Mouse (Mus musculus) urinary bladder, adult 2 months (tissue): ENCODE measurements around the gene Tcp11l1. TPM values are rescaled to one million over a fixed set of nuclear protein-coding genes. Genes with fewer than 3 reads are reported as not detected.
A peak's percentile ranks its signal among the peaks of the same experiment; 100 is the strongest.

Experiments
- DNase-seq: peaks from one replicate; pipeline ENCODE4 v3.0.0; 2022; ENCODE audit warnings: low spot score
- polyA plus RNA-seq: library from polyadenylated mRNA; depleted of rRNA; stranded (reverse); fragments of >200 nt; gene quantifications from 2 replicates; pipeline ENCODE4 v1.2.3, GENCODE M21; 2012; rRNA removed

The Tcp11l1 gene
- polyA plus RNA-seq = 11.4 and 13.8 TPM in 2 replicates

DNA sequence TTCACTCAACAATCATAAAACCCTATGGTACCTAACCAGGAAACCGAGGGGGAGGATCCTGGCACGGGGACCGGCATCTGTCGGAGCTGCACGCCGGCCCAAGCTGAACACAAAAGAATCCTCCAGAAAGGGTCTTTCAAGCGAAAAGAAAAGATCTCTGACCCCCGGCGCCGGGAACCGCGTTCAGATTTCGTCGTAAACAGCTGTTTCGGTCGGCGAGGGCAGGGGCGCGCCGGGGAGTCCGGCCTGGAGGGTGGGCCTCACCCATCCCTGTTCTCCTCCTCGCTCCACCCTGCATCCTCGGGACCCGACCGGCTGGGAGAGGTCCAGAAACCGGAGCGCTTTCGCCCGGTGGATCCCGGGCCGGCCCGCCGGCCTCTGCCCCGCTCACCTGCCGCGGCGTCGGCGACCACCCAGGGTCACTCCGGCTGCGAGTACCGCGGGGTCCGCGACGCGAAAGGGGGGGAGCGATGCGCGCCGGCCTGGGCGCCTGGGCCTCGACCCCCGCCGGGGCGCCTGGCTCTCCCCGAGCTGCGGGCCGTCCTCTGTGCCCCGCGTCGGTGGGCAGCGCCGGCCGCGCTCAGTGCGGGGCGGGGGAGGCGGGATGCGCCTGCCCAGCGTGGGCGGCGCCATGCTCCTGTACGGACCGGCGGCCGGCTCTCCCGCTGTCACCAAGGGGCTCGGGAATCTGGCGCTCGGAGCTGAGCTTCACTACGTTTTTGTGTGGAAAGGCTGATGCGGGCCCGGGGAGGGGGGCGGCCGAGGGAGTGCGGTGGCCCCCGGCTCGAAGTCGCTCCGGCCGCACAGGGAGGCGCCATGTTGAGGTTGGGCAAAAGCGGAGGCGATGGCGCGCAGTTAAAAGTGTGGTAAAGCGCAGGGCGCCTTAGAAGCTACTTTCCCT is at the start of gene Tcp11l1:
Tcp11l1 (minus strand) TSS at position 585 of the 901 bp plus-strand sequence.
- peak; percentile 78 for DNase-seq

DNA sequence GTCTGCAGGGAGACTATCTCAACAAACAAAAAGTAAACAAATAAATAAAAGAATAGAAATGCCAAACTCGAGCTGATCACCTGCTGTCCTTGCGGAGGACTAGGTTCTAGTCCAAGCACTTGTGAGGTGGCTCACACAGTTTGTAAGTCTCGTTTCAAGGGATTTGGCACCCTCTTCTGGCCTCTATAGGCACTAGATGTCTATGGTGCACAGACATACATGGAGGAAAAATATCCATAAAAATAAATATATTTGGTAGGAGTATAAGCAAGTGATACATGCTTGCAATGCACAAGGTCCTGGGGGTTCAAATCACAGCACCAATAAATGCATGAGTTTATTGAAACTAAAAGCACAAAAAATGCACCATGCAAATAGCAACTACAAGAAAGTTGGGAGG is 38.6 kb upstream of the Tcp11l1 start:
- no peak for DNase-seq

DNA sequence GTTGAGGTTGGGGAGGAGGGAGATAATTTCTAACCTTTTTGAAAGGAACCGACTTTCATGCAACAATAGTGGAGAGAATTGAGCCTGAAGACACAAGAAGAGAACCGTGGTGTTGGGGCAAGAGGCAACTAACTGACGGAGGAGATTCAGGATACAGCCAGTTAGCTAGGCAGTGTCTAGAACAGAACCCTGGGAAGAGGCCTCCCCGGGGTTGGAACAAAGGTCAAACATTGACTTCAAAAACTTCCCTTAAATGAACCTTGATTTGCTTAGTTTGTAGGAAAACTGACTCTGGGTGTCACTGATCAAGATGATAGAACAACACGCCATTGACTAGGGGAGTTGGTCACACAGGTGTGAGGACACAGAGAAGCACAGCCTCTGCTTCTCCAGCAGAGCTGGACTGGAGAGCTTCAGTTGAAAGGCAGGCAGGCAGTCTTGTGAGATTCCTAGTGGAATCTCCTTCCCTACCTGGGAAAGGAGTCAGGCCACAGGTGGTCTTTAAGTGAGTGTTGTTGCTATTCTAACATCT is 36.7 kb upstream of the Tcp11l1 start:
- no peak for DNase-seq

DNA sequence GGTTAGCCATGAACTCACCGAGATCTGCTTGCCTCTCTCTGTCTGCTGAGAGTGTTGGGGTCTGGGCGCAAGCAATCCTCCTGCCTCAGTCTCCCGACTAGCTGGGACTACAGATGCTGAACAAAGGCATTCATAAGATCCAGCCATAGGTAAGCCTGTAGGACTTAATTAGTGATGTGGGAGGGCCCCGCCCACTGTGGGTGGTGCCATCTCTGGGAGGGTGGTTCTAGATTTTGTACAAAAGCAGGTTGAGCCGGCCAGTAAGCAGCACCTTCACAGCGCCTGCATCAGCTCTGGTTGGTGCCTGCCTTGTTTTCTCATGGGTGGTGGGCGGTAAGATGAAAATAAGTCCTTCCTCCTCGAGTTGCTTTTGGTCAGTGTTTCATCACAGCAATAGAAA is 34.3 kb upstream of the Tcp11l1 start:
- DNase-seq = no peak

DNA sequence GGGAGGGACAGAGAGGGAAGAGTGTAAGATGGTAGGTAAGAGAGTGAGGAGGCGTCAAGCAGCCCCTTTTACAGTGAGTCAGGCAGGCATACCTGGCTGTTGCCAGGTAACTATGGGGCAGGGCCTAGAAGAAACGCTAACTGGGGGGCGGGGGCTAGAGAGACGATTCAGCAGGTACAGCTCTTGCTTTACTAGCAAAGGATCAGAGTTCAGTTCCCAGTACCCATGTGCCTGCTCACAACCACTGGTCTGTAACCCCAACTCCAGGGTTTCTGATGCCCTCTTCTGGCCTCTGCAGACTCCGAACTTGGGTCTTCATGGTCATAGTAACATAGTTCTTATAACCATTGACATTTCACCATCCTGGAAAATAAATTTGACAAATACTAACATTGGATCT is 32.0 kb upstream of the Tcp11l1 start:
- no peak for DNase-seq

DNA sequence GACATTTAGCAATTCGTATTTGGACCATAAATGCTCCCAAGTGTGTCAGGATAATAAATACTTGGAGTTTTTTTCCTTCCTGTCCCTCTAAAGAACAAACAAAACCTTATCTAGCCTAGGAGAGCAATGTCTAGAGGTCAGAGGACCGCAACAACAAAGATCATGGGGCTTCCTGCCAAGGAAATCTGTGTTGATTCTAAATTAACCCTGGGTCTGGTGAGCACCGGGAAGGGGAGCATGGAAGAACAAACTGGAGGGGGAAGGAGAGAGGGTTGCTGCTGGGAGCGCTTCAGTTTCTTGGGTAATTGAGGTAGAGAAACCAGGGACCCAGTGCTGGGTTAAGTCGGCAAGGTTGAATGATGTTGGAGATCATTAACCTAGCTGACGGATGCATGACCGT is 31.2 kb upstream of the Tcp11l1 start:
- DNase-seq = no peak

DNA sequence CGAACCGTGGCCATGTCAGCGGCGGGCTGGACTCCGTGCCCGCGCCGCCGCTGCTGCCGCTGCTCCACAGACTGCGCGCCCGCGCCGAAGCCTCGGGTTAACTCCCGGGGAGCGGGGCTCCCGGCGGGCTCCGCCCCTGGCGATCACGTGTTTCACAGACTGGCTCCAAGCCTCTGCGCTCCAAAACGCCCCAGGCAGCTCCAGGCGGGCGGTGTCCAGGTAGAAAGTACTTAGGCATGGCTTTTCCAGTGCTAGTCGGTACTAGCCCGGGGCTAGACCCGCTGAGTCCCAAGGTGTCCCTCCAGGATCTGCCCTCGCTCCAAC is 30.7 kb upstream of the Tcp11l1 start, which contains the start of gene Depdc7:
Depdc7 (minus strand) TSS at position 138 of the 324 bp plus-strand sequence.
- DNase-seq = peak; percentile 88

DNA sequence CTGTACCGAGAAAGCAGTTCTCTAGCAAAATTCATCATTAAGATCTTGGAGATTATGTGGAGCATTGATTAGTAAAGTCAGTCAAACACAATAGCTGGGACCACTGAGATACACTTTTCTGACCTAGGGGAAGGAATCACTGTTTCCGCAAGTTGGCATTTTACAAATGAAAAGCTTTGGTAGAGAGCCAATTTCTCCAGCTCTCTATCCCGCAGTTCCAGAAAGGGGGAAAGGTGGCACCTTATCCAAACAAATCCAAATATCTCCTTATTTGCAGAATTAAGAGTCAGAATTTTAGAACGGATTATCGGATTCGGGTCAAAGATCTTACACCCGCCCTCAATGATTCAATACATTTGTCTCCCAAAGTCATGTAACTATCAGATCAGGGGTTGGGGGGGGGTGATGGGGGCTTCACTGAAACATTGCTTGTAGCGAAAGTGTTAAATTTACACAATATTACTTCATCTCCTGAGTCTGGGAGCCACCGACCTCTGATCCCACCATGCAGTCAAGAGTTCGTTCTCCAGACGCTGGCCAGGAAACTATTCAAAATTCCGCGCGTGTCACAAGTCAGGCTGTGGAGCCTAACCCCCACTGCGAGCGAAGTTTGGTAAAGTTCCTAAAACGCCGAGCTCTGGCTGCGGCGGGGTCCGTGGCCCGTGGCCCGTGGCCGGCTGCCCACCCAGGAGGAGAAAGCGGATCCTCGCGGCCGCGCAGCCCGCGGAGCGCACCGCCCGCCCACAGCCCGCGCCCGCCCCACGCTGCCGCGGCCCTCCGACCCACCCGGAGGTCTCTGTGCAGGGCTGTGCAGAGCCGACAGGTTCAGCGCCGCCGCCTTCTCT is 30.1 kb upstream of the Tcp11l1 start:
- DNase-seq = no peak

DNA sequence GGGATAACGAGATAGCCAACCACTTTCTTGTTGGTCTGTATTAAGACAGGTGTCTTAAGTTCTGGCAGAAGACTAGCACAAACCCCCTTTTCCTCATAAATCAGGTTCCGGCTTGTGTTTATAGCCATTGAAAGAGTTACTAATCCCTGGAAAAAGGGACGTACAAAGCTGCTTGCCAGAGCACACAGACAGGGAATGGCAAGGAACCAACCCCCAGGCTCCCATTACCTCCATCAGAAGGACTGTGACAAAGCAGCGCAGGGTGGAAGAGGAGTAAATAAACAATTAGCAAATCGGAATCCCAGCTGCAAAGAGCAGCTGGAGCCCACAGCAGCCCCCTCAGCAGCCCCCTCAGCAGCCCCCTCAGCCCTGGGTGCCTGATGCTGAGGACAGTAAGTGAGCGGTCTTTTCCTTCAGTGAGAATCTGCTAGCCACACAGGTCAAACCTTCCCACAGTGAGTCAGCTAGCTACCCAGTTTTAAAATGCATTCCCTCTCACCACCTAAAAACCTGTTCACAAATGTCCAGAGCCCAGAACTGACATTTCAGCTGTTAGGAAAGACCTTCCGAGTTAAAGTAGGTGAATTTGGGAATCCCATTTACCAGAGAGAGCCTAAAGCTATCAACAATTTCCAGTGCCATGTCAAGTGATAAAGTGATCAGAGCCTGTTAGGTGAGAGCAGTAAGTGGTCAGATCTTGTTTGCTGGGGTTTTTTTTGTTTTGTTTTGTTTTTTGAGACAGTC is 29.2 kb upstream of the Tcp11l1 start:
- DNase-seq = no peak

DNA sequence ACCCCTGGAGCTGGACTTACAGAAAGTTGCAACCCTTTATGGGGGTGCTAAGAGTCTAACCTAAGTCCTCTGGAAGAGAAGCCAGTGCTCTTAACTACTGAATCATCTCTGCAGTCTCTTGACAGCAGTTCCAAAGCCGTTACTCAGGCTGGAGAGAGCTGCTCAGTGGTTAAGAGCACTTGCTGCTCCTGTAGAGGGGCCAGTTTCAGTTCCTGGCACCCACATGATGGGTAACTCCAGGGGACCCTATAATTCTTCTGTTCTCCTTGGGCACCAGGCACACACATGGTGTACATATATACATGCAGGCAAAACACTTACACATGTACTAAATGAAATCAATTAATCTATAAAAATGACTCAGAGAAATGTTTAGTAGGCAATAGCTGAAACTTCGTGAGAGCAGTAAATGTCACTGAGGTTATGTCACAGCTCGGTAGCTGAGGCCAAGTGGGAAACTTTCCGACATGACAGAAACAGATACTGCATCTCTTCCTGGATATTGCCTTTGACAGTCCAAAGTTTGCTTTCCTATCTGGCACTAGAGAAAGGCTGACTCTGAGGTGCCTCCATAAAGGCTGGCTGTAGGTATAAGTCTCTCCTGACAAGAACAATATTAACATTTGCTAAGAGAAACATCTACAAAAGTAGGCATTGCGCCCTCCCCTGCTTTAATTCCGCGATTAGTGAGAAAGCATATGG is 28.4 kb upstream of the Tcp11l1 start:
- no peak for DNase-seq

DNA sequence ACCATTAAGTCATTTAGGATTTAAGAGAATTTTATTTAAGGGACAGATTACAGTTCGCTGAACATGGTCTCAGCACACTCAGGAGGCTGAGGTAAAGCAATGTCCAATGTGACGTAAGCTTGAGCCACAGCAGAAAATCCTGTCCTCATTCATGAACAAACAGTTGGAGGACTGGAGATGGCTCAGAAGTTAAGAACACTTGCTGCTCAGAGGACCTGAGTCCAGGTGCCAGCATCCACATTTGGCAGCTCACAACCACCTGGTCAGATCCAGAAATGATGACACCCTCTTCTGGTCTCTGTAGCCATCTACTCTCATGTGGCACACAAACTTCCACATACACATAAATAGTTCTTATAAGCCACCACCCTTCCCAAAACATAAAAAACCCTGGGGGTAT is 27.7 kb upstream of the Tcp11l1 start:
- no peak for DNase-seq

DNA sequence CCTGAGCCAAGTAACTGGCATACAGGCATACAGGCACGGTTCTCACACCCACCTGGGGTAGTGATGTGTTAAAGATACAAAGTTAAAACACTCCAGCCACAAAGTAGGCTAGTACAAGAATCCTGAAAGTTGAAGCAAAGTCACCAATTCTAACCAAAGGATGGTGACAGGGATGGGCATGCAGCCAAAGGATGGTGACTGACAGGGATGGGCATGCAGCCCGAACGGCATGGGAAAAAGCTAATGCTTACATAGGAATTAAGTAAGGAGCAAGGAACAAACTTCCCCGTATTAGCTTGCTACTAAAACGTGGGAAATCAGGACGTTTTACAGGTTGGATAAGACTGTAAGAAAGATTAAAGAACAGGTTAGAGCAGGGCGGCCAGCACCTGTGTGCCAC is 24.3 kb upstream of the Tcp11l1 start:
- DNase-seq = no peak

DNA sequence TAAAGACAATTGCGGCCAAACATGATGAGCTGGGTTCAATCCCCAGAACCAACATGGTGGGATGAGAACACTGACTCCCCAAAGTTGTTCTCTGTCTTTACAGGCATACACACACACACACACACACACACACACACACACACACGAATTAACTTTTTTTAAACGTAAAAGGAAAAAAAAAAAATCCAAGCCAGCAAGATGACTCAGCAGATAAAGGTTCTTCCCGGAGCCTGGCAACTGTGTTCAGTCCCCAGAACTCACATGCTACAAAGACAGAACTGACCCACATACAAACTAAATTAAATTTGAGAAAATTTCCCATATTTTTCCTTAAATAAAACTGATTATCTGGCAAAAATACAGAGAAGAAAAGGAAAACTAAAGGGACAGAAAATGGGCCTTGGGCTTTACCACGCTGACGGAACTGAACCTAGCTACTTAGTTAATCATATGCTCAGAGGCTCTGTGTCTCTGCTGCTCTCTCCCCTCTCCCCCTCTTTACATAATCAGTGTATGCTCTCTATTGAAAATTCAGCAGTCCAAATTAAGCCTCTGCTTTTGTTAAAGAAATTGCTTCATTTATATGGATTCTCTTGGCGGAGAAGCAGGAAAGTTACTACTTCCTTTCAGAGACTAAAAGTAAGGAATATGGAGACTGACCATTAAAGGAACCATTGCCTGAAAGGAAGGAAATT is 20.7 kb upstream of the Tcp11l1 start:
- no peak for DNase-seq

DNA sequence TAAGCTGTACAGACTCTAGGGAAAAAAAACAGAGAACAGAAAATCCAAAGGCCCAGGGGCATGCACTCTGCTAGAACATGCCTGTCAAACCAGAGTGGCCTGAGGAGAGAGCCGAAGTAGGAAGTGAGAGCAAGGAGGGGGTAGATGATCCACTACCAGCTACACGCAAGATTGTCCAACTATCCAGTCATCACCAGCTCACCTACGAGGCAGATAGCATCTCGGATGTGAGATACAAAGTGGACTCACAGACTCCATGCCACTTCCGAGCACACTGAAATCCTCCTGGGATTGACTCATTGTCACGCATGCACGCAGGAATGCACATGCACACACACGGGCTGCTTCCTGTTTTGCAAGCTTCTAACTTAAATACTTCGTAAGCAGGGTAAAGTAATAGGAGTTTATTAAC is 20.1 kb upstream of the Tcp11l1 start:
- no peak for DNase-seq

DNA sequence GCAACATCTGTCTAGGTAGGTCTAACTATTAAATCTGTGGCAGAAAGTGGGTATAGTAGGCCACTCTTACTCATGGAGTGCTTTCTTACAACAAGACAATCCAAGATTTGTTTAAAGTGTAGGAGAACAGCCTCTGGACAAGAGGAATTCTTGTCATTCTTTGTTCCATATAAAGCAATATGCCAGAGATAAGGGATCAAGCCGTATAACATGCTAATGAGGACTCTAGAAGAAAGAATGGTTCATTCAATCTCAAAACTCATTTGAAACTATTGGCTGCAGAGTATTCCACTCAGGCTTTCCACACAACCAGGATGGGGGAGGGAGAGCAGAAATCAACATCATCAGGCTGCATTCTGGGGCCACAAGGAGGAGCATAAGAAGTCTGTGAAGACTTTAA is 15.4 kb upstream of the Tcp11l1 start:
- no peak for DNase-seq

DNA sequence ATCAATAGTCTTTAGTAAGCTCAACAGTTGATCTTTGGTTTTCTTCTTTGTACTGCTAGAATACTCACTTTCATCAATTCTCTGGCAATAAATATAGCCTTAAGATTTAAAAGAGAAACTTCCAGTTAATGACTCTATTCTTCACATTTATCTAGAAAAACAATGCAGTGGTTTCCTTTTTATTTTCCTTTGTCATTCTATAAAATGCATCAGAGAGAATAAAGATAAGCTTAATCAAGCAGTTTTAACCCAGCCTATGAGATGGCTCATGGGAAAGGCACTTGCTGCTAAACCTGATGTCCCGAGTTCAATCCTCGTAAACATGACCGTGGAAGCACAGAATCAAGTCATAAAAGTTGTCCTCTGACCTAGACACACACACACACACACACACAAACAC is 10.1 kb upstream of the Tcp11l1 start:
- DNase-seq = no peak

DNA sequence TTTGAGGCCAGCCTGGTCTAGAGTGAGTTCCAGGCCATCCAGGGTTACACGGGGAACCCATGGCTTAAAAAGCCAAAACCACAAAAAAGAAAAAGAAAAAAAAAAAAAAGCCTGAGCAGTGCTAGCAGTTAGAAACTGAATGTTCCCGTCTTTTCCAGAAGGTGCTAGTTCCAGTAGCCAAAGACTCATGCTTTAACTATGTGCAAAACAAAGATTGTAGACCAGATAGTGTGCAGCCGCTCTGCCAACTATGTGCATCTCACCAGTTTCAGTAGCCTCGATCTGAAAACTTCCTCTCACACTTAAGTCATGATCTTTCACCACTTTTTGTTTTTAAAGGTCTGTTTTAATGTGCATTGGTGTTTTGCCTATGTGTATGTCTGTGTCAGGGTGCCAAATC is 5.9 kb upstream of the Tcp11l1 start:
- DNase-seq = no peak

DNA sequence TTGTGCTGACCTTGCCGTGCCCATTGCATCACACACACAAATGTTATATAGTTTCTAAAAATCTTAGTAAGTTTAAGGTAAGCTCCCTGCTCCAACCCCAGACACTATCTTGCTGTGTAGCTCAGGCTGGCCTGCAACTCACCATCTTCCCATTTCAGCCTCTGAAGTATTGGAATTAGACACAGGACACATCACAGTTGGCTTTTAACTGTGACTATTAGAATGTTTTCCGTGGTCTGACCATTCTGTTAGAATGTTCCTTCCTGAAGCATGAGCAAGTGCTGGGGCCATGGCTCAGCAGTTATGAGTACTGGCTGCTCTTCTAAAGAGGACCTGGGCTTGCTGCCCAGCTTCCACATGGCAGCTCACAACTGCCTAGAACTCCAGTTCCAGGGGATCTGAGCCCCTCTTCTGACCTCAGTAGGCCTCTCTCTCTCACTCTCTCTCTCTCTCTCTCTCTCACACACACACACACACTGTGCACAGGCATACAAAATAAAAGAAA is 5.3 kb upstream of the Tcp11l1 start:
- no peak for DNase-seq

DNA sequence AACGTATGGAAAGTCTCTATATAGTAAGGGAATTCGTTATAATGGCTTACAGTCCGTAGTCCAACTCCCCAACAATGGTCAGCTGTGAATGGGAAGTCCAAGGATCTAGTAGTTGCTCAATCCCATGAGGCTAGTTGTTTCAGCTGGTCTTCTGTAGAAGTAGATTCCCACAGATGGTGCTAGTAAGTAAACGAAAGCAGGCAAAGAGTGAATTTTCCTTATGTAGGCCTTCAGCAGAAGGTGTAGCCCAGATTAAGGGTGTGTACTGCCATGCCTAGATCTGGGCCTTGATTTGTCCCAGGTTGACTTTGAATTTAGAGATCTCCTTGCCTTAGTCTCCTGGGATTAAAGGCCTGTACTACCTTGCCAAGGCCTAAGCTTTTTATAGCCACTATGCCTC is 4.3 kb upstream of the Tcp11l1 start, which contains the start of gene Pin1rt1:
Pin1rt1 (minus strand) TSS at position 101 of the 400 bp plus-strand sequence.
- DNase-seq = no peak

DNA sequence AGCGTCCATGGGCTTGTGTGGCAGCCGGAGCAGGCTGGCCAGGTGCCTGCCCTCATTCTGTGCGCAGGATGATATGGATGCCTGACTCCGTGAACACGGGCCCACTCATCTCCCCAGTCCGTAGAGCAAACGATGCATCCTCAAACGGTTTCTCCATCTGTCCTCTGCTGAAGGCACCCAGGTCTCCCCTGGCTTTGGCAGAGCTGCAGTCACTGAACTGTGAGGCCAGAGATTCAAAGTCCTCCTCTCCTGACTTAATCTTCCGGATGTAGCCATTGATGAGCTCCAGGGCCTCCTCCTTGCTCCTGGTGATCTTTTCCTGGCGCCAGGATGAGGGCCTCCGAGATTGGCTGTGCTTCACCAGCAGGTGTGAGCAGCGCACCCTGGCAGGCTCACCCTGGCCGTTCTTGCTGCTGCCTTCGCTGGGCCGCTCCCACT is 2.3 kb upstream of the Tcp11l1 start:
- DNase-seq = no peak
